Mouse (Mus musculus) urinary bladder, postnatal 36 days (tissue): ENCODE measurements around the gene Fbxl18.

Source experiments
- DNase-seq, 2 experiments: peaks; one replicate each; pipeline ENCODE4 v3.0.0; 2022; ENCODE audit warnings: low spot score in 2 of 2, mixed read lengths in 1 of 2

The Fbxl18 gene

DNA sequence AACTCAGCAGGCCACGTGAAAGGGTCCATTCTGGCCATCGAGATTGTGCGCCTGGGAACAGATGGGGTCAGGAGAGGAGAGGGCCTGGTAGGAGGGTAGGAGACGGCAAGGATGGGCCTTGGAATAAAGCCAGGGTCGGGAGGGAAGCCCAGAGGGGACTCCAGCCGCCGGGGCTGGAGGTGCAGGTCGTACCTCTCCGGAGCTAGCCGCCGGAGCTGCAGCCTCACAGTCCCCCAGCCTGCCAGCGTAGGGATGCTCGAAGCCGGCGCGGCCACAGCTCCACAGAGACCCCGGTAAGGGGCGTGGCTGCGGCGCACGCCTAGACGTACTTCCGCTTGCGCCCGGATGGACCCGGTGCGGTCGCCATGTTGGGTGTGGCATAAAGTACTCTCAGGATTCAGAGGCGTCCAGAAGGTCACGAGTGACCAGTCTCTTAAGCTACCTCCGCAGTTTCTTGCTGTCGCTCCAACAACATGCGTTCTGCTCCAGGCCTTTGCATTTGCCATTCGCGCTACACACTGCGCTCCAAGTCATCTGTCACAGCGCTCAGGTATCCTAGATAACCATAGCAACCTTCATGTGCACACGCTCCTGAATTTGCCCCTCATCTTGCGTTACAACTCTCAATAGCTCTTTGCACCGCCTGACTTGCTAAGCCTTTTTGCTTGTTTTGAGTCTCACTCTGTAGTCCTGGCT lies at the start of gene Fbxl18:
Gene Fbxl18, minus strand, starts transcription at position 504 of the 696 bp plus-strand sequence.
- peak; percentile 81 to 90 for DNase-seq

DNA sequence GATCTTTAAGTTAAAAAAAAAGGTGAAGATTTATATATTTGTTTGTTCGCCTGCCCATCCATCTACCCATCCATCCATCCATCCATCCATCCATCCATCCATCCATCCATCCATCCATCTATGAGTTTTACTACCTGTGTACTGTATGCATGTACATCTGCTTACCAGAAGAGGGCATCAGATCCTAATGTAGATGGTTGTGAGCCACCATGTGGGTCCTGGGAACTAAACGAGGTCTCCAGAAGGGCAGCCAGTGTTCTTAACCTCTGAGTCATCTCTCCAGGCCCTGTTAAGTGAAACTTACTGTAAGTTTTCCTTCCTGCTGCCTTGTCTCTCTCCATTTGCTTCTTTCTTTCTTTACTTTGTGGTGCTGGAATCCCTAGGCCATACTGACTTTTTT lies 45.2 kb upstream of the Fbxl18 start:
- no peak for DNase-seq

DNA sequence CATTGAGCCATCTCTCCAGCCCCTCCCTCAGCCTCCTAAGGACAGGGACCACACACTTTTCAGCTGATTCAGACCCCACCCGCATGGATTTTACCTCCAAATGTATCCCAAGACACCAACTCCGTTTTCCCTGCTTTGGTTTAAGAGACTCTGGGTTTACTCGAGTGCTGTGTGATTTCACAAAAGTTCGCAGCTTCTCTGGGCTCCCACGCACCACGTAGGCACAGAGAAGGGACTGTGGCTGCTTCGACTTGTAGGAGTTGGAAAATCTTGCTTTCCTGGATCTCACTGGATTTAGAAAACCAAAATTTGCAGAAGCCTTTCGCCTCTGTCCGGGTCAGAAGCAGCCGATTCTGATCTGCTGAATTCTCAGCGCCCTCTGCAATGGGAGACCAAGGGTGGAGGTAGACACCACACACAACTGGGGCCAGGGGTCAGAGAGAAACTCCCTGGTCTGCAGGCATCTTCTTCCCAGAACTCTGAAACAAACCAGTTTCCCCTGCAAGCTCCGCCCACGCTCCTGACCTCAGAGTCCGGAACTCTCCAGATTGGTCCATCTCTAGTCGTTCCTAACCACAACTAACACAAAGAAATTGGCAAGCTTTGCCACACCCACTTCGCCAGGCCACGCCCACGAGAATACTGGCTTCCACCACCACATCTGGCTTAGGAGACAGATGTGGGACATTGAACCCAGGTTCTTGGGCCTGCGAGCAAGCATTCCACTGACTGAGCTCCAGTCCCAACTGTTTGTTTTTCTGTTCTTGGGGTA lies 42.9 kb upstream of the Fbxl18 start:
- no peak for DNase-seq

DNA sequence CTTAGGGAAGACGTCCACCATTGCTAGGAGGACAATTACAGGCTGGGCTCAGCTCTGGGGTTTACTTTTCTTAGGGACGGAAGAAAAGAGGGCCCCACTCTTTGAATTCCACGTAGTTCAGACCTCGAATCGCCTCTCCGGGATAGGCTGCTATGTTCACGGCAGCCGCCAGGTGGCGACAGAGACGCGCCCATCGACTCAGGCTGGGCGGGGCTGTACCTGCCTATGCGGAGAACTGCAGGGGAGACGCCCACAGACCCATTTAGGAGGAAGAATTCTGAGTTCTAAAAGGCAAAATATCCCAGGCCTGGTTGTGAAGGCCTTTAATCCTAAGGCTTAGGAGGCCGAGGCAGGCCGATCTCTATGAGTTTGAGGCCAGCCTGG lies 41.1 kb upstream of the Fbxl18 start:
- DNase-seq: peak; percentile 70 to 81

DNA sequence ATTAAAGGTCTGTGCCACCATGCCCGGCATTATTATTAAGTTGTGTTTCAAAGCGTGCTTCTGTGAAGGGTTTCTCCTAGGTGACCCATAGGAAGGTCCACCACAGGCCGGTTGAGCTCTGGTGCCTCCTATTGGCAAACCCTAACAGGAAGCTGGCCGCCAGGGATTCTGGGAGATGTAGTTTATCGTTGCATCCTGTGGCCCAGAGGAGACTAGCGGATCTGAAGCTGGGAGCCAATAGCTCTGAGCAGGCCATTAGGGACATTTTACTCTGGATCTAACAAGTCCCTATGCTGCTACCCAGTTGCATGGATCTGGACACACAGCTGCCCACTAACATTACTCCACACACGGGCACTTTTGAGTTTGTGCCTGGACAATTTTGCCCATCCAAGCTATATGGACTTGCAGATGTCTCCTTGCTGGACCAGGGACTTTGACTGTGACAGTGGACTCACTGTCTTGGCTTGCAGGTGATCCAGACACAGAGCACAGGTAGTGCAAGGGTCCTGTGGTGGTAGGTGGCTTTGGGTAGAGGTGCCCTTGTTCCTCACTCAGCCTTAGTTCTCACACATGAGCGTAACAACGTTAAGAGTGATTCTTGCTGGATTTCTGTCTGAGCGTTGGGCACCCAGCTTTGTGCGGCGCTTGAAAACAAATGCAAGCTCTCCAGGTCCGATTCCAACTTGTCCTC lies 40.6 kb upstream of the Fbxl18 start:
- peak; percentile 53 to 81 for DNase-seq

DNA sequence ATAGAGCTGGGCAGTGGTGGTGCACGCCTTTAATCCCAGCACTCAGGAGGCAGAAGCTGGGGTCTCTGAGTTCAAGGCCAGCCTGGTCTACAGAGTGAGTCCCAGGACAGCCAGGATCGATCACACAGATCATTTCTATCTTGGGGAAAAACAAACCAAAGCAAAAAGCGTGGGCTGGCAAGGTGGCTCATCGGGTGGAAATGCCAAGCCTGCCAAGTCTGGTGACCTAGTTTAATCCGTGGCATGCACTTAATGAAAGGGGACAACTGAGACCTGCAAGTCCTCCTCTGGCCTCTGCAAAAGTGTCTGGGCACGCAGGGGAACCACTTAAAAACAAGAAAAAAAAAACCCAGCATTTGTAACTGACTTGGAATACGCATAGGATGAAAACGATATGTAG lies 37.5 kb upstream of the Fbxl18 start:
- no peak for DNase-seq

DNA sequence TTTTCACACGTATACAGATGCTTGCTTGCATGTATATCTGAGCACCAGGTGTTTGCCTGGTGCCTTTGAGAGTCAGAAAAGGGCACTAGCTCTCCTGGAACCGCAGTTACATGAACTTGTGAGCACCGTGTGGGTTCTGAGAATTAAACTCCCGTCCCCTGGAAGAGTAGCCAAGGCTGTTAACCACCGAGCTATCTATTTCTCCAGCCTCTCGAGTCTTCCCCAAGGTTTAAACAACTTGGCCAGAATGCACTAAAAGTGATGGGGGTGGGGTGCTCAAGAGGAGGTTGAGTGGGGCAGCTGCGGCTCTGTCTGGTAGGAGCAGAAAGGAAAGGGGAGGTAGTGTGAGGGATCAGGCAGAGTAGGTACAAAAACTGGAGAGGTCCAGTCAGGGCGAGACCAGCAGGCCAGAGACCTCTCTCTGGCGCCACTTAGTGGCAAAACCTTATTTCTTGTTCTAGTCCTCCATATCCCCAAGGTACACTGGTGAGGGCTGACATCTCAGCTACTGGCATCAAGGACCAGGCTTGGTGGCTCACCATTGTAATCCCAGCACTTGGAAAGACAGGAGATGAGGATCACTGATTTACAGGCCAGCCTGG lies 37.0 kb upstream of the Fbxl18 start:
- DNase-seq: peak; percentile 72 to 73

DNA sequence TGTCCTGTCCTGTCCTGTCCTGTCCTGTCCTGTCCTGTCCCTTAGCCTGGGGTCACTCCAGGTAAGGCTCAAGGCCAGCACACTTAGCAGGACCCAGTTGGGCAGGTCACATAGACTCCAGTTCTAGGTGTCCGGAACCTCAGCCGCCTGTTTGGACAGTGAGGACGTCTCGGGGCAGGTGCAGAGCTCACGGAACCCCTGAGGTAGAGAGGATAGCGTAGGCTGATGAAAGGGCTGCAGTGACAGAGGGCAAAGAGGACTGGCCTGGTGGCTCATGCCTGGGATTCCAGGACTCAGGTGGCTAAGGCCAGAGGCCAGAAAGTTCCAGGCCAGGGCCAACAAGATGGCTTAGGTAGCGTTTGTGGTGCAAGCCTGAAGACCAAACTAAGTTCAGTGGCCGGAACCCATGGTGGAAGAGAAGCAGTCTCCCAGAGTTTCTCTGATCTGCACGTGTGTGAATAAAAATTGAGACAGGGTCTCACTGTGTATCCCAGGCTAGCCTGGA lies 36.1 kb upstream of the Fbxl18 start:
- DNase-seq: no peak

DNA sequence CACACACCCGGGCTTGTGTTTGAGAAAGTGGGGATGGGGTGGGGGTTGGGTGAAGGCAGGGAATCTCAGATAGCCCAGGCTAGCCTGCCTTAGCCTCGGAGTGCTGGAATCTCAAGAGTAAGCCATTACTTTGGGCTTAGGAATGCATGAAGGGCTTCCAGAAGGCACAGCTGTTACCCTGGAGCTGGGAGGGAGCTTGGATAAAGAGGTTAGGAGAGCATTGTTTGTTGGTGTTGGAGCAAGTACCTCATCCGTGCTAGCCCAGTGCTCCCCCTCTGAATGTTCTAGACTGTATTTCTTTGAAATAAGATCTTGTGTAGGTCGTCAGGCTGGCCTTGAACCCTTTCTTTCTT lies 34.2 kb upstream of the Fbxl18 start:
- no peak for DNase-seq

DNA sequence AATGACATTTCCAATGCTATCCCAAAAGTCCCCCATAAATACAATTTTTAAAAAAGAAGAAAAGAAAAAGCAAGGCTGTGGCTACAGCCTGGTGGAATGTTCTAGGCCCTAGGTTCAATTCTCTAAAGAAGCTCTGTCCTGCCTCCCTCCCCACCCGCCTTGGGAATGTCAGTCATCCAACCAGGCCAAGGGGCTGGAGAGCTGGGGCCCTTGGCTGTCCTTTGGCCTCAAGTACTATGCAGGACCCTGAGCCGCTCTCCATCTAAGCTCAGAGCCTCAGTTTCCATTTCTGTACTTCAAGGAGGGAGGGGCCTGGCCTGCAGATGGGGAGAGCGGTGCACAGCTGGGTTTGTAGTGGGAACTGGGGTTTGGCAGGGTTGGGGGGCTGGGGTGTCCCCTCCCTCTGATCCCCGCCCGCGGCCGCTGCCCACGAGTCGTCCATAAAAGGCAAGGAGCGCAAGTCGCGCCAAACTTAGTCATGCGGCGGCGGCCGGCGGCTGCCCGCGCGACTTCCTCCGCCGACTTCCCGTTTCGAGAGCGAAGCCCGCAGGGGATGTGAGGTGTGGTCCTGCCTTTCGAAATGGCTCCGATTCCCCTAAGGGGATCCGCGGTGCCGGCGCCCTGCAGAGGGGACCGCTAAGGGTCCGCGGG lies 33.7 kb upstream of the Fbxl18 start:
- DNase-seq: peak; percentile 75 to 84

DNA sequence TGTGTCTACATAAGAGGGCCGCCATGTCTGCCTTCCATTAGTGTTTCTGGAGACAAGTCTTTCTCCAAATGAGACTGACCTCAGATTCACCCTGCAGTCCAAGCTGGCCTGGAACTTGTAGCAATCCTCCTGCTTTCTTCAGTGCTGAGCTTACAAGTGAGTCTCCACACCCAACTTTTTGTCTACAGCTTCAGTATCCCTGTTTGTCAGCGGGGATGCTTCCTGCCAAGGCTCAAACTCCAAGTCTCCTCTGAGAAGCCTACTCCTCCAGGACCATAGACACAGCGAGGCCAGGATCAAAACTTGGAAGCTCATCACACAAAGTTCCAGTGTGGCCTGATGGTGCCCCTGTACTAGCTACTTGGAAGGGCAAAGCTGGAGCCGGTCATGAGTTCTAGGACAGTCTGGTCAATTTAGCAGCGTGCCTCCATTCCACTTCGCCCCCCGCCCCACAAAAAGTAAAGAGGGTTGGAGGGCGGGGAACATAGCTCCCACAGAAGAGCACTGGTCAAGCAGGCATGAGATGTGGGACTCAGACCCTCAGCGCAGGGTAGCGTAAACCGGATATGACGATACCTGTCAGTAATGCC lies 32.2 kb upstream of the Fbxl18 start:
- no peak for DNase-seq

DNA sequence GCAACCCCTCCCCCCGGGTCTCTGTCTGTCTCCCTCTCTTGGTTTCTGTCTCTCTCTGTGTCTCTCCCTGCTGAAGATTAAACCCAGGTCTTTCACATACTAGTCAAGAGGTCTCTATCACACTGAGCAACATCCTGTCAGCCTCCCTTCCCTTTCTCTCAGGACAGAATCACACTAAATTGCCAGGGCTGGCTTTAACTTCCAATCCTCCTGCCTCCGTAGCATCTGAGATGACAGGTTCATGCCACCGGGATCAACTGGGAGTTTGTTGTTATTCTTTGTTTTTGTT lies 31.7 kb upstream of the Fbxl18 start:
- no peak for DNase-seq

DNA sequence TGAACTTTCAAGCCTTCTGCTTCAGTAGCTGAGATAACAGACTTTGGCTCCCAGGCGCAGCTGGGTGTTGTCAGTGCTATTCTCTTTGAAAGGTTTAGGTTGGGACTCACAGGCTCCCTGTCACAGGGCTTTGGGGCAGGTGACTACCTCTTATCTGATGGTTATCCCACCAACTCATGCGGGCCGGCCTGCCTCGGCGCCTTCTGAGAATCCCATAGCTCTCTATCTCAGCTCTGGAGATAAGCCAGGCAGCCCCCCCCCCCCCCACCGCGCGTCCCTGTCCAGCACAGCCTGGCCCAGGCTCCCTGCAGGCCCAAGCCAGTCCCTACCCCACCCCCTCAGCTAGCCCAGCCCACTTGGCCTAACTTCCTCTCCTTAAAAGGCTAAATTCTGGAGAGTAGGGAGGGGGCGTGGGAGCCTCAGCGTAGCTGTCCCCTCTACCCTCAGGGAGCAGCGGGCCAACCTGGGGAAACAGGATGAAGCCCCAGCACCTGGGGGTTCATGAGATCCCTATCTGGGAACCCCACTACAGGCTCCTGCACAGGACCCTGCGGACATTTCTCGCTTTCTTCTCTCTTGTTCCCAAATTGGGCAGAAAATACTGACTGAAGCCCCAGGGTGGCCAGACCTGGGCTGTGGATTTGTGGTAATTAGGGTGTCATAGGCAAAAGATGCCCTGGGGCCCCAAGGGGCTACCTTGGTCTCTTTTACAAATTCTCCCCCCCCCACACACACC lies 31.2 kb upstream of the Fbxl18 start:
- DNase-seq: peak in 1 of 2 experiments; percentile 66

DNA sequence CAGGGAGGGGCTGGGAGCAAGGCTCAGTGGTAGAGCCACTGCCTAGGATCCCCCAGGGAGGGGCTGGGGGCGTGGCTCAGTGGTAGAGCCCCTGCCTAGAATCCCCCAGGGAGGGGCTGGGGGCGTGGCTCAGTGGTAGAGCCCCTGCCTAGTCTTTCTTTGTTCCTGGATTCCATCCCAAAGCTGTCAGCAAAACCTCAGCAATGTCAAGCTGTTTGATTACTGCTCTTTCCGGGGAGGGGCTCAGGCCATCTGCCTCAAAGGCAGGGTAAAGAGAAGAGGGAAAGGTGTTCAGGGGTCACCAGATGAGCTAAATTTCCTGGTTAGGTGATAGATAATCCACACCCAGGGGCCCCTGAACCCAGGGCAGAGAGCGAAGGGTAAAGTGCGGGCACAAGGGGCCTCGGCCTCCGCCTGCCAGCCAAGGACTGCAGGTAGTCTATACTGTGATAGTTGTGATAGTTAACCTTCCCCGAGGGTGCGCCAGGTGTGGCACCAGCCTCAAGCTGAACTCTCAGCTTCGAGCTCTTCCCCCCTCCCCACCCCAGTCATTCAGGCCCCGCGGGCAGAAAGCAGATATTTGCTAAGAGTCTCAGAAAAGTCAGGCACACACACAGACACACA lies 29.2 kb upstream of the Fbxl18 start:
- DNase-seq: no peak

DNA sequence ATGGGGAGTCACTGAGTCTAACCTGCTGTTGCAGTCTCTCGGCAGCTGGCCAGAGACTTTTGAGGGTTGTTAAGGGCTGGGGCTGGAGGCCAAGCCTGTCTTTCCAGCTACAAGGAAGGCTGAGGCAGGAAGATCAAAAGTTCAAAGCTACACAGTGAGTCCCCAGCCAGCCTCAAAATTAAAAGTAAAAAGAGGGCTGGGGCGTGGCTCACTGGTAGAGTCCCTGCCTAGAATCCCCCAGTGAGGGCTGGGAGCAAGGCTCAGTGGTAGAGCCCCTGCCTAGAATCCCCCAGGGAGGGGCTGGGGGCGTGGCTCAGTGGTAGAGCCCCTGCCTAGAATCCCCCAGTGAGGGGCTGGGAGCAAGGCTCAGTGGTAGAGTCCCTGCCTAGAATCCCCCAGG lies 28.6 kb upstream of the Fbxl18 start:
- no peak for DNase-seq

DNA sequence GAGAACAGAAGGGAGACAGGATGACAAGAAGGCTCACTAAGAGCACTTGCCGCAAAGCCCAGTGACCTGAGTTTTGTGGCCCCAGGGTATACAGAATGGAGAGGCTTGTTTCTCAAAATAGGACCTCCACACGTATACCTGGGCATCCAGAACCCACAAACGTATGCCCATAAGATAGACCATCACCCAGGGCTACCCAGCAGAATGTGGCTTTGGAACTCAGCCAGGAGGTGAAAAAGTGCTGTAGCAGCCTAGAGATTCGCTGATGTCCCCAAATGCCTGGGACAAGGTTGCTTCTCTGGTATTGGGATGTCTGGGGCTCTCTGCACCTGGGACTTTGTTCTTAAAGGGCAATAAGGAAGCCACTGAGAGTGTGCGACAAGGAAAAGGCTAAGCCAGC lies 27.0 kb upstream of the Fbxl18 start:
- no peak for DNase-seq

DNA sequence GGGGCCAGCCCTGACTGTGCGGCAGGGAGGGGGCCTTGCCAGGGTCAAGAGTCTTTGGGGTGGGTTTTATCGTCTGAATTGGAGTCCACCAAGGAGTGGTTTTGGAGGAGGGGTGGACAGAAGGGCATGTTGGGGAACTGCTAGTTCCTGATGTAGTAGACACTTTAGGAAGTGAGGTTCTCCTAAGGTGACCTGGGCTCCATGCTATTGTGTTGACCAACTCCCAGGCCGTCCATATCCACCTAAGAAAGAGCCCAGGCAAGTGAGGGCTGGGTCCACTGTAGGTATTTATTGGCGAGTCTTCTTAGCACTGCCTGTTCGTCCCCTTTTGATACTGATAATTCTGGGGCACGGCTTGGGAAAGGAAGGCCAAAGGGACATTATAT lies 25.8 kb upstream of the Fbxl18 start:
- no peak for DNase-seq

DNA sequence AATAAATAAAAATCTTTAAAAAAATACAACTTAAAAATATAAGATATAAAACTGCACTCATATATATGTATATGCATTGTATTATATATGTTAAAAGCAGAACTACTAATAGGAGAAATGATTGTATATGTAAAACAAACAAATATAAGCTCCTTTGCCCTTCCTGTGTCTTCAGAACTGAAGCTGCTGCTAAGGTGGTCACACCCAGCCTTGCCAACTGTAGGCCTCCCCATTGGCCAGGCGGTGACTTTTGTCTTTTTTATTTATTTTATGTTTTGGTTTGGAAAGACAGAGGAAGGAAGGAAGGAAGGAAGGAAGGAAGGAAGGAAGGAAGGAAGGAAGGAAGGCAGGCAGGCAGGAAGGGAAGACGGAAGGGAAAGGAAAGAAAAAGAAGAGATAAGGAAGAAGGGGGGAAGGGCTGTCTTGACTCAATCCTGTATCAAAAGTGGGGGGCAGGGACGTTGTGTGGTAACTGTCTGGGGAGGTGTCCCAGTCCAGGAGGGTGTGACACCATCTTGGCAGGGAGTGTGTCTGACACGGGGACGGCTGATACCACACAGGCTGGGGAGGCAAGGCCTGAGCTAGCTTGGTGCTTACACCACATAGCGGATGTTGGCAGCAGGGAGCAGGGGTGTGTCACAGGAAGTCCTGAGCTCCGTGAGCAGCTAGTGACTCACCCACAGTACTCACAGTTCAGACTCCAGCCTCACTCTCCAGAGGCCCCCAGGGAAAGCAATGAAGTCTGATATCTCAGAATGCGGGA lies 25.3 kb upstream of the Fbxl18 start:
- peak; percentile 78 to 89 for DNase-seq

DNA sequence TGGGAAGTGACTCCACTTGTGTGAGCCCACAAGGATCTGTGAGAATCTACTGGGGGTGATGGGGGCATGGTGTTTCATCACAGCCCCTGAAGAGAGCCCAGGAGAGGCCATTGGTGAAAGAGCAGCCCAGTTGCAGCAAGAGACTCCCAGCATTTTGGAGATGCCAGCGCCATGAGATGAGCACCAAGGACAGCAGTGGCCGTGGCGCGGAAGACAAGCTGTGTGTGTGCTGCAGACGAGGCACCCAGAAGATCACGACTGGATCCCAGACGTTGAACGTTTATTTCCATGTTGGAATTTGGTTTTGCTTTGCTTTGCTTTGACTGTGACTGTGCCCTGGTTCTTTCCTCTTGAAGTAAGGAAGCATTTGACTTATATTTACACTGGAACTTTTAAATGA lies 22.2 kb upstream of the Fbxl18 start:
- no peak for DNase-seq

DNA sequence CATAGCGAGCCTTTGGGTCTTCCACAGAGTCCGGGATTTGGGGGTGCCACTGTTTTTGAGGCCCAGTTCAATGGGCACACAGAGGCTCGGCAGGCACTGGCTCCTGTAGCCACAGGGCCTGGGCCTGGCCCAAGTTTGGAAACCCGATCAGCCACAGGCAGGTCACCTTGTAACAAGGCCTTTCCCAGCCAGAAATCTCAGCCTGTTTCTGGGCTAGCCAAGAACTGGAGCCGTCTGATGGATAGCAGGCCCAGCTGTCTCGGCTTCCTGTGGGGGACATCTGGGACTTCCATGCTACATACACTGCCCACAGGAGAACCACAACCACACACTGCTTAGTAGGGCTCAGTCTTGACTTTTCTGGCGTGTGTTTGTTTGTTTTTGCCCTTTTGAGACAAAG lies 21.4 kb upstream of the Fbxl18 start:
- DNase-seq: no peak
